Mouse (Mus musculus): Measurements from ENCODE around the gene Pxt1. TPM values are rescaled to one million over a fixed set of nuclear protein-coding genes. Genes with fewer than 3 reads are reported as not detected.

Pxt1 gene
- polyA plus RNA-seq, 1 experiment from 2014 or later, result not detected

DNA sequence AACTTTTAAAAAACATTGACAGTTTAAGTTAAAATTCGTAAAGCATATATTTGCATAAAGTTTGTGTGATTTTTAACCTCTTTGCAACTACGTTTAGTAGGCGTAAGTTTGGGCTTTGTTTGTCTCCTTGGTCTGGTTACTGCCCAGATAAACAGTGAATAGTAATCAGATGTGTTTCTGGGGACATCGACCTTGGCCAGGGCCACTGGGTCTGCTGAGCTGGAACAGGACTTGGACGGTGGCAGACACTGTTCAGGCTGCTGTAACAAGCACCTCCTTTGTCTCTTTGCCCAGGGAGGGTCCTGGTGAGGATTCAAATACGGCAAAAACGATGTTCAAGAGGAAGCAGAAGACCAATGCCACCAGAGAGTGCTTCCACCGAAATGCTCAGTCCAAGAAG is 58.4 kb downstream of the Pxt1 start:
- Histone ChIP-seq H3K9me3 (replicated peaks; ENCODE audit: control insufficient read depth, low read length) (no peaks in the 10 kb centered on the region), H3K4me3 (ENCODE audit: low read depth, low read length) (no peak overlapping the region), H3K4me1 (ENCODE audit: control insufficient read depth, insufficient read depth, low read length) (no peaks in the 10 kb centered on the region), H3K9ac (ENCODE audit: low read depth, low read length) (no peak overlapping the region), H3K4me2 (no peak overlapping the region), H3K27ac (ENCODE audit: low read depth, low read length) (no peak overlapping the region), H3K36me3 (ENCODE audit: control insufficient read depth, insufficient read depth, low read length) (no peaks in the 10 kb centered on the region), H3K27me3 (ENCODE audit: control insufficient read depth, insufficient read depth, low read length) (peaks cover 9% of the 10 kb centered on the region; the same call in 1 of the 2 replicates)
- no peak for ATAC-seq (replicated peaks; ENCODE audit: insufficient number of reproducible peaks, low FRiP score, low TSS enrichment)
- WGBS (ENCODE audit: insufficient replicate concordance), result 78% methylated on average over 8 of the region's 8 CpGs

Other genes starting within 250 kb of the Pxt1 start
- 1.8 and 2.3 TPM in 2 replicates for gene AC170998.1, start 217.8 kb downstream of the Pxt1 start, polyA plus RNA-seq (2014; fragmentation: Nextera tagmentation; extraction: Ambion mirVana)
- 2.6 and 2.9 TPM in 2 replicates for gene Mapk13, start 174.5 kb downstream of the Pxt1 start, polyA plus RNA-seq (2014; fragmentation: Nextera tagmentation; extraction: Ambion mirVana)
- gene Brpf3, start 142.8 kb downstream of the Pxt1 start, polyA plus RNA-seq (2014; fragmentation: Nextera tagmentation; extraction: Ambion mirVana), result 12.1 and 13.4 TPM in 2 replicates
- 0.06 TPM in 1 of 2 replicates, not detected in the other for gene Pnpla1, start 85.4 kb downstream of the Pxt1 start, polyA plus RNA-seq (2014; fragmentation: Nextera tagmentation; extraction: Ambion mirVana)
- gene 4930539E08Rik, start 28.5 kb downstream of the Pxt1 start, polyA plus RNA-seq (2014; fragmentation: Nextera tagmentation; extraction: Ambion mirVana), result 0.06 TPM in 1 of 2 replicates, not detected in the other
- 60.0 and 69.6 TPM in 2 replicates for gene Kctd20, start 8.1 kb upstream of the Pxt1 start, polyA plus RNA-seq (2014; fragmentation: Nextera tagmentation; extraction: Ambion mirVana)
- gene Stk38, start 64.2 kb upstream of the Pxt1 start, polyA plus RNA-seq (2014; fragmentation: Nextera tagmentation; extraction: Ambion mirVana), result 92.7 and 98.4 TPM in 2 replicates
- gene Srsf3, start 88.8 kb upstream of the Pxt1 start, polyA plus RNA-seq (2014; fragmentation: Nextera tagmentation; extraction: Ambion mirVana), result 420 and 433 TPM in 2 replicates
- 39.3 TPM in 2 replicates for gene Cdkn1a, start 147.1 kb upstream of the Pxt1 start, polyA plus RNA-seq (2014; fragmentation: Nextera tagmentation; extraction: Ambion mirVana)
- gene Rab44, start 170.3 kb upstream of the Pxt1 start, polyA plus RNA-seq (2014; fragmentation: Nextera tagmentation; extraction: Ambion mirVana), result 0.20 TPM in 1 of 2 replicates, not detected in the other

All from heart, embryonic 11.5 days (tissue).